Mouse (Mus musculus) olfactory bulb, adult 2 months (tissue): Measurements from ENCODE around the gene Dact3.

ENCODE experiments used
- CTCF ChIP-seq: fragments of 200-500 bp; IDR thresholded peaks from 2 replicates; pipeline ENCODE4 v1.5.1; 2012; ENCODE audit warnings: low read depth, mild to moderate bottlenecking, low read length, moderate library complexity; ENCODE audit not compliant: insufficient read depth
- POLR2A ChIP-seq: fragments of 200-500 bp; IDR thresholded peaks from 2 replicates; pipeline ENCODE4 v1.6.1; 2012; ENCODE audit warnings: mild to moderate bottlenecking, low read depth, low read length, moderate library complexity; ENCODE audit not compliant: insufficient read depth

DNA sequence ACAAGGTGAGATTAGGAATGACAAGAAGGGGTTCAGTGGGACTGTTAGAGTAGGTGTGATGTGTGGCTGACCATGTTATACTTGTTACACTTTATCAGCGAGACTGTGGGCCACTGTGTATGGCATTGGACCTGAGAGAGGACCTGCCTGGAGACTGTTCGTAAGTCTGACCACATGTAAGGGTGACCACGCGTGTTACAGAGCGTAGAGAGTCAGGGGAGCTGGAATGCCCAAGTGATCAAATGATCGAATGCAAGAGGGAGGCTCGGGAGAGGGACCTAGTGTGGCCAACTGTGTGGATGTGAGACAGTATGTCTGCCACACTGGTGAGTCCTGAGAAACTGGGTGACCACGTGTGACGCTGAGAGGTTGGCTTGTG lies 17.2 kb downstream of the Dact3 start:
- TF ChIP-seq CTCF (no peak), POLR2A (no peak)
